Mouse (Mus musculus) 3T3-L1 (cell line): ENCODE results near the gene Epas1.

Source experiments
- DNase-seq: peaks from one replicate; pipeline ENCODE4 v3.0.0-alpha.2; 2015; ENCODE audit warnings: low read depth, low spot score

Epas1 gene

GRCm38 (mm10) chr17:86787805-86788204 is 34.3 kb downstream of the Epas1 start:
- no peak for DNase-seq

GRCm38 (mm10) chr17:86788316-86788715 is 34.8 kb downstream of the Epas1 start:
- no peak for DNase-seq

- DNase-seq, result no peak
Measured at GRCm38 (mm10) chr17:86791925-86792324, 38.4 kb downstream of the Epas1 start.

- no peak for DNase-seq
Measured at GRCm38 (mm10) chr17:86795773-86796172, 42.3 kb downstream of the Epas1 start.

GRCm38 (mm10) chr17:86797031-86797430 is 43.5 kb downstream of the Epas1 start:
- no peak for DNase-seq

GRCm38 (mm10) chr17:86798460-86798859 is 45.0 kb downstream of the Epas1 start:
- DNase-seq, result no peak

GRCm38 (mm10) chr17:86798951-86799350 is 45.5 kb downstream of the Epas1 start:
- no peak for DNase-seq

- no peak for DNase-seq
Measured at GRCm38 (mm10) chr17:86800535-86800934, 47.0 kb downstream of the Epas1 start.

GRCm38 (mm10) chr17:86801213-86801815 is 47.8 kb downstream of the Epas1 start:
- peak; percentile 47 for DNase-seq

GRCm38 (mm10) chr17:86801876-86802275 is 48.4 kb downstream of the Epas1 start:
- DNase-seq, result no peak

GRCm38 (mm10) chr17:86802351-86802985 is 49.0 kb downstream of the Epas1 start:
- DNase-seq, result no peak

- no peak for DNase-seq
Measured at GRCm38 (mm10) chr17:86803147-86803546, 49.6 kb downstream of the Epas1 start.

GRCm38 (mm10) chr17:86803653-86804052 is 50.2 kb downstream of the Epas1 start:
- no peak for DNase-seq

GRCm38 (mm10) chr17:86812029-86812428 is 58.5 kb downstream of the Epas1 start:
- DNase-seq, result peak; percentile 71

GRCm38 (mm10) chr17:86814320-86814719 is 60.8 kb downstream of the Epas1 start:
- peak; percentile 24 for DNase-seq

- no peak for DNase-seq
Measured at GRCm38 (mm10) chr17:86815016-86815865, 61.7 kb downstream of the Epas1 start.

- no peak for DNase-seq
Measured at GRCm38 (mm10) chr17:86822017-86822737, 68.7 kb downstream of the Epas1 start.

GRCm38 (mm10) chr17:86824502-86825162 is 71.1 kb downstream of the Epas1 start:
- no peak for DNase-seq

- DNase-seq, result no peak
Measured at GRCm38 (mm10) chr17:86825163-86825902, 71.8 kb downstream of the Epas1 start.

GRCm38 (mm10) chr17:86826376-86826775 is 72.9 kb downstream of the Epas1 start:
- DNase-seq, result no peak
